In the genomic region with DNA sequence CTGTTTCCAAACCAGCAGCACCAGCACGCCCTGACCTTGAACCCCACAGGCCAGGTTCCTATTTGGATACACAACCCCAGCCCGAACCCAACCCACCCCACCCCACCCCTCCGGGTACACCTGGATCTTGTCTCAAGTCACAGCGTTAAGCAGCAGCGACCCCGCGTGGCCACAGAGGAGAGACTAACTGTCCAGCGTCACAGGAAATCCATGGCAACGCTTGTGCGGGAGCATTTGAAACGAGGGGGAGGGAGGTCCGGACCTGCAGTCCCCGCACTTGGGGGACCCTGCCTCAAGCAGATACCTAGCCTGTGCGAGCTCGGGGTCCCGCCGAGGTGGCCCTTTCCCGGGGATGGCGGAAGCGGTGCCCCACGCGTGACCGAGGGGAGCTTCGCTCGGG, we compare ENCODE assay signal across 8 mouse cellular contexts. TPM values are rescaled to one million over a fixed set of nuclear protein-coding genes. Genes with fewer than 3 reads are reported as not detected.
DNase-seq lines count a peak whose midpoint lies in the region; ATAC-seq and TF ChIP-seq lines count a peak whose summit lies in the region.

No protein-coding gene starts in this region.

- DNase-seq in CH12.LX (ENCODE audit: extremely low read depth): peak; percentile 77
- peak; percentile 81 for DNase-seq in heart, postnatal 0 days (ENCODE audit: low spot score)
- peak; percentile 88 to 97 for DNase-seq in kidney, postnatal 36 days
- DNase-seq in liver, postnatal 0 days: peak; percentile 90
- DNase-seq in telencephalon, adult 2 months (ENCODE audit: low read depth, low spot score): peak; percentile 54

- no peaks in the 10 kb centered on the region for H3K79me2 ChIP-seq in CH12.LX (replicated peaks; ENCODE audit: control insufficient read depth, extremely low read depth, insufficient read depth, poor library complexity, severe bottlenecking)

- peak; percentile 43 for ATAC-seq in forebrain, embryonic 12.5 days (ENCODE audit: low FRiP score)
- peak; percentile 80 for ATAC-seq in heart, postnatal 0 days (ENCODE audit: insufficient read depth, low read depth)
- peak; percentile 74 for ATAC-seq in liver, postnatal 0 days
- ATAC-seq in neural tube, embryonic 13.5 days (ENCODE audit: low read depth): peak; percentile 66

- TF ChIP-seq POLR2A in CH12.LX (IDR thresholded peaks at IDR 0.05; ENCODE audit: low read depth, low read length): no peak

- TF ChIP-seq EP300 in CH12.LX (IDR thresholded peaks at IDR 0.05; ENCODE audit: low read length): no peak
- TF ChIP-seq EP300 in heart, postnatal 0 days (IDR thresholded peaks at IDR 0.05; ENCODE audit: low read depth): no peak
- no peak for TF ChIP-seq EP300 in liver, postnatal 0 days (IDR thresholded peaks at IDR 0.05; ENCODE audit: low read depth)

- peak; percentile 75 for TF ChIP-seq RAD21 in CH12.LX (IDR thresholded peaks at IDR 0.05; ENCODE audit: low read depth, low read length)

- no peaks in the 10 kb centered on the region for H3K36me3 ChIP-seq in CH12.LX (replicated peaks in 1 of 2; ENCODE audit: control insufficient read depth in 1 of 2, insufficient read depth in 1 of 2, low read length in 1 of 2)
- no peaks in the 10 kb centered on the region for H3K36me3 ChIP-seq in forebrain, embryonic 12.5 days (replicated peaks)
- H3K36me3 ChIP-seq in heart, postnatal 0 days (replicated peaks; ENCODE audit: control insufficient read depth, insufficient read depth, low read length): no peaks in the 10 kb centered on the region
- H3K36me3 ChIP-seq in liver, postnatal 0 days (replicated peaks; ENCODE audit: insufficient read depth, low read length): no peaks in the 10 kb centered on the region
- H3K36me3 ChIP-seq in neural tube, embryonic 13.5 days: no peaks in the 10 kb centered on the region

- dilution Hi-C loops in CH12.LX (cut with MboI; ENCODE audit: extremely low pct_ligation_motif_present, extremely low pct_unique_long_range_greater_than_20kb, low sequenced_read_pairs): no loop called here

- H3K4me3 ChIP-seq in CH12.LX (replicated peaks in 1 of 3; ENCODE audit: low read depth in 2 of 3, low read length in 2 of 3, poor library complexity in 1 of 3): peak overlapping the region; percentile 34 to 47 (median 43)
- peak overlapping the region; percentile 56 for H3K4me3 ChIP-seq in brown adipose tissue, adult 24 weeks (ENCODE audit: insufficient read depth, low read depth, low read length)
- H3K4me3 ChIP-seq in forebrain, embryonic 12.5 days (replicated peaks): peak overlapping the region; percentile 64
- H3K4me3 ChIP-seq in heart, postnatal 0 days (ENCODE audit: low read depth, low read length): peak overlapping the region; percentile 59
- H3K4me3 ChIP-seq in liver, postnatal 0 days (ENCODE audit: low read depth, low read length): peak overlapping the region; percentile 56
- peak overlapping the region; percentile 62 for H3K4me3 ChIP-seq in neural tube, embryonic 13.5 days

- H3K9me3 ChIP-seq in CH12.LX (replicated peaks; ENCODE audit: low read length): peaks cover 5% of the 10 kb centered on the region
- no peaks in the 10 kb centered on the region for H3K9me3 ChIP-seq in forebrain, embryonic 12.5 days
- no peaks in the 10 kb centered on the region for H3K9me3 ChIP-seq in heart, postnatal 0 days (replicated peaks; ENCODE audit: control insufficient read depth, low read length)
- no peaks in the 10 kb centered on the region for H3K9me3 ChIP-seq in liver, postnatal 0 days (ENCODE audit: low read length)
- H3K9me3 ChIP-seq in neural tube, embryonic 13.5 days: no peaks in the 10 kb centered on the region

- WGBS in forebrain, embryonic 12.5 days: 1% methylated on average over 25 of the region's 25 CpGs
- under 1% methylated on average over 25 of the region's 25 CpGs for WGBS in heart, postnatal 0 days
- WGBS in liver, postnatal 0 days (ENCODE audit: insufficient replicate concordance): 0% methylated on average over 21 of the region's 25 CpGs
- WGBS in neural tube, embryonic 13.5 days: under 1% methylated on average over 24 of the region's 25 CpGs

- TF ChIP-seq CTCF in CH12.LX (conservative IDR thresholded peaks at IDR 0.05 in 1 of 2, IDR thresholded peaks at IDR 0.05 in 1 of 2; ENCODE audit: low read depth in 2 of 2, low read length in 2 of 2): peak; percentile 15 to 81; a peak in 2 of 4 replicates
- peak; percentile 84 for TF ChIP-seq CTCF in heart, postnatal 0 days (IDR thresholded peaks at IDR 0.05; ENCODE audit: low read depth)
- peak; percentile 88 for TF ChIP-seq CTCF in liver, postnatal 0 days (IDR thresholded peaks at IDR 0.05; ENCODE audit: low read depth)

- H3K27ac ChIP-seq in CH12.LX (ENCODE audit: insufficient read depth, low read depth): no peak overlapping the region
- H3K27ac ChIP-seq in brown adipose tissue, adult 24 weeks (replicated peaks; ENCODE audit: low read depth, low read length): no peak overlapping the region
- no peak overlapping the region for H3K27ac ChIP-seq in forebrain, embryonic 12.5 days
- H3K27ac ChIP-seq in heart, postnatal 0 days (ENCODE audit: low read depth): no peak overlapping the region
- H3K27ac ChIP-seq in liver, postnatal 0 days (ENCODE audit: low read depth): no peak overlapping the region
- no peak overlapping the region for H3K27ac ChIP-seq in neural tube, embryonic 13.5 days (replicated peaks)

- in situ Hi-C loops in CH12.LX (cut with MboI; ENCODE audit: low pct_ligation_motif_present, low pct_unique_long_range_greater_than_20kb, low sequenced_read_pairs): loop anchor here (5.0 to 25.0 kb wide), 3 partner anchors 83 to 535 kb away; a partner anchor contains a TSS

- 0 out of 2 replicates have a peak overlapping the region, but pooled peaks have one; percentile 10 for H3K9ac ChIP-seq in CH12.LX (ENCODE audit: insufficient read depth, low read depth)
- peak overlapping the region; percentile 68 for H3K9ac ChIP-seq in forebrain, embryonic 12.5 days
- peak overlapping the region; percentile 42; the same call in 1 of the 2 replicates for H3K9ac ChIP-seq in heart, postnatal 0 days (replicated peaks; ENCODE audit: low read depth, low read length)
- peak overlapping the region; percentile 43 for H3K9ac ChIP-seq in liver, postnatal 0 days (replicated peaks)
- peak overlapping the region; percentile 73 for H3K9ac ChIP-seq in neural tube, embryonic 13.5 days

- H3K4me2 ChIP-seq in CH12.LX (ENCODE audit: insufficient read depth, low read depth, poor library complexity, severe bottlenecking): peak overlapping the region; percentile 43
- H3K4me2 ChIP-seq in forebrain, embryonic 12.5 days: peak overlapping the region; percentile 99
- H3K4me2 ChIP-seq in heart, postnatal 0 days (ENCODE audit: low read depth, low read length): peak overlapping the region; percentile 98
- H3K4me2 ChIP-seq in liver, postnatal 0 days (ENCODE audit: low read depth, low read length): peak overlapping the region; percentile 98
- H3K4me2 ChIP-seq in neural tube, embryonic 13.5 days: peak overlapping the region; percentile 99

- H3K27me3 ChIP-seq in CH12.LX (replicated peaks): peaks cover 38% of the 10 kb centered on the region
- peaks cover 37% of the 10 kb centered on the region for H3K27me3 ChIP-seq in forebrain, embryonic 12.5 days
- peaks cover 6% of the 10 kb centered on the region; the same call in 1 of the 2 replicates for H3K27me3 ChIP-seq in heart, postnatal 0 days (ENCODE audit: control insufficient read depth, insufficient read depth, low read length)
- H3K27me3 ChIP-seq in liver, postnatal 0 days (ENCODE audit: insufficient read depth, low read length): peaks cover 8% of the 10 kb centered on the region; the same call in 1 of the 2 replicates
- H3K27me3 ChIP-seq in neural tube, embryonic 13.5 days: no peaks in the 10 kb centered on the region; the same call in 1 of the 2 replicates

- peaks cover 6 to 9% of the 10 kb centered on the region in 2 experiments; a peak in 2 of 4 replicates for H3K4me1 ChIP-seq in CH12.LX (ENCODE audit: control insufficient read depth in 1 of 2, insufficient read depth in 2 of 2)
- no peaks in the 10 kb centered on the region for H3K4me1 ChIP-seq in brown adipose tissue, adult 24 weeks (ENCODE audit: control insufficient read depth, insufficient read depth, insufficient read length, low read length)
- H3K4me1 ChIP-seq in forebrain, embryonic 12.5 days: peaks cover 19% of the 10 kb centered on the region
- H3K4me1 ChIP-seq in heart, postnatal 0 days (ENCODE audit: control insufficient read depth, insufficient read depth): no peaks in the 10 kb centered on the region
- peaks cover 10% of the 10 kb centered on the region for H3K4me1 ChIP-seq in liver, postnatal 0 days (ENCODE audit: insufficient read depth)
- H3K4me1 ChIP-seq in neural tube, embryonic 13.5 days (replicated peaks): peaks cover 8% of the 10 kb centered on the region; the same call in 1 of the 2 replicates

TF ChIP-seq in CH12.LX, 34 proteins besides CTCF, POLR2A, EP300 and RAD21:
- TF ChIP-seq USF2 (conservative IDR thresholded peaks at IDR 0.05; ENCODE audit: low read depth, low read length) (no peak), TCF12 (IDR thresholded peaks at IDR 0.05; ENCODE audit: low read depth, low read length) (0 out of 2 replicates have a peak, but pooled peaks have one; percentile 38), SMC3 (IDR thresholded peaks at IDR 0.05; ENCODE audit: low read depth, low read length) (peak; percentile 74), BHLHE40 (IDR thresholded peaks at IDR 0.05; ENCODE audit: low read depth, low read length) (peak; percentile 42; the same call in 1 of the 2 replicates), MAZ (IDR thresholded peaks at IDR 0.05; ENCODE audit: low read depth, low read length) (peak; percentile 31; the same call in 1 of the 2 replicates), TBP (conservative IDR thresholded peaks at IDR 0.05; ENCODE audit: low read depth, low read length) (no peak), SIN3A (IDR thresholded peaks at IDR 0.05; ENCODE audit: low read length) (peak; percentile 85), MXI1 (IDR thresholded peaks at IDR 0.05; ENCODE audit: low read depth, low read length) (peak; percentile 78), IRF4 (IDR thresholded peaks at IDR 0.05; ENCODE audit: low read depth, low read length) (no peak)

RNA-seq across cellular contexts. Expression of a gene that starts 0.8 kb away (rescaled TPM):
- total RNA-seq in CH12.LX (2012; rRNA removed) (not detected in 2 replicates), CH12.LX (2014; rRNA removed) (not detected in 2 replicates)
- not detected in 2 replicates for polyA plus RNA-seq in CH12.LX (2012; ENCODE audit: insufficient read length, low read depth)
- polyA plus RNA-seq in brown adipose tissue, adult 24 weeks (2012; ENCODE audit: insufficient read depth, insufficient read length, missing spikeins): not detected in 2 replicates
- polyA plus RNA-seq in forebrain, embryonic 12.5 days (2016; fragmentation: Nextera tagmentation; extraction: Ambion mirVana): 1.1 and 1.6 TPM in 2 replicates
- 0.15 TPM in 1 of 2 replicates, not detected in the other for total RNA-seq in heart, postnatal 0 days (2014; rRNA removed; ENCODE audit: low replicate concordance)
- 0.15 and 0.25 TPM in 2 replicates for polyA plus RNA-seq in heart, postnatal 0 days (2015; fragmentation: Nextera tagmentation; extraction: Ambion mirVana)
- 0.07 TPM in 1 of 2 replicates, not detected in the other for polyA plus RNA-seq in liver, postnatal 0 days (2015; fragmentation: Nextera tagmentation; extraction: Ambion mirVana)
- polyA plus RNA-seq in neural tube, embryonic 13.5 days (2015; fragmentation: Nextera tagmentation; extraction: Ambion mirVana): 1.5 and 2.5 TPM in 2 replicates

Comparison
In these comparisons a context has a peak if more than half of its experiments do, and no peak if none do; other contexts are left out.
1. H3K4me2 ChIP-seq: peak in every context shown above with its lines; median percentile 99 in forebrain, embryonic 12.5 days; 99 in neural tube, embryonic 13.5 days; 98 in heart, postnatal 0 days; 98 in liver, postnatal 0 days; 43 in CH12.LX.
2. H3K9ac ChIP-seq: peak in every context shown above with its lines; median percentile 73 in neural tube, embryonic 13.5 days; 68 in forebrain, embryonic 12.5 days; 43 in liver, postnatal 0 days; 42 in heart, postnatal 0 days; 10 in CH12.LX.